Mouse (Mus musculus) cerebellum, postnatal 14 days (tissue): ENCODE results near the gene Ak8.

Experiments
- DNase-seq, 2 experiments: peaks; one replicate each; pipeline ENCODE4 v3.0.0; 2021; ENCODE audit warnings: mixed read lengths in 2 of 2

Gene Ak8

DNA sequence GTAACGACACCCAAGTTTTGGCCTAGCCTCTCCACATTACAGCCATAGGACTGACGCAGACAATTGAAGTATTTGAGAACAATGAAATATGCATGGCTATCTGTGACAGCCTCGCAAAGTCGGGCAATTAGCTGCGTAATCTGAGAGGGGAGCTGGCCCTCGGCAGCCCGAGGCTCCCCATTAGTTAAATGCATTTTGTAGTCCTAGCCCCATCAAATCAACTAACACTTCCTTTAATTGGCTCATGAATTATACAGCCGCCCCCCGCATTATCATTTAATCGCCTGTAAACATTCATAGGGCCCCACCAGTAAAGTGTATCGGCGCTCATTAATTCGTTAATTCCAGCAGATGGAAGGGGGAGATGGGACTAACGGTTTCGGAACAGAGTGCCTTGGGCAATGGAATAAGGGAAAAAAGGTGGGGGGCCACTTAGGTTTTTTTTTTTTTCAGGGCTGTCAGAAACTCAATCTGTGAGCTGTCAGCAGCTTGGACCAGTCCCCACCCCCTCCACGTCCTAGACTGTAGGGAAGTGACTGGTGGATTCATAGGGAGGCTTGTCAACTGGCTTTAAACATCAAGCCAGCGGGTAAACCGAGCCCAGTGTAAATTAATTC lies 97.6 kb downstream of the Ak8 start:
- no peak for DNase-seq

DNA sequence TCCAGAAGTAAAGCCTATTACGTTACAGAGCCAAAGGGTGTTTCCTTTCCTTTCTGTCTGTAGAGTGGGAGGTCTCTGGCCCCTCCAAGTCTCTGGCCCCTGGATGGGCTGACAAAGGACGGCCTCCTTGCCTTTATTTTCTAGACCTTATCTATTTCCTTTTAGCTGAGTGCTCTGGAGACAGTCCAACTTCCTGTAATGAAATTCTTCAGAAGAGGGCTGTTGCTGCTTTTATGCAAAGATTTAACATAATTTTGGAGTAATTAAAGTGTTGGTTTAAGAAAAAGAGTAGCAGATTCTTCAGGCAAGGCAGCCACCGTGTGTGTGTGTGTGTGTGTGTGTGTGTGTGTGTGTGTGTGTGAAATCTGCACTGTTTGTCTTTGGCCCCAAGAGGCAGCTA lies 98.4 kb downstream of the Ak8 start:
- DNase-seq = no peak

DNA sequence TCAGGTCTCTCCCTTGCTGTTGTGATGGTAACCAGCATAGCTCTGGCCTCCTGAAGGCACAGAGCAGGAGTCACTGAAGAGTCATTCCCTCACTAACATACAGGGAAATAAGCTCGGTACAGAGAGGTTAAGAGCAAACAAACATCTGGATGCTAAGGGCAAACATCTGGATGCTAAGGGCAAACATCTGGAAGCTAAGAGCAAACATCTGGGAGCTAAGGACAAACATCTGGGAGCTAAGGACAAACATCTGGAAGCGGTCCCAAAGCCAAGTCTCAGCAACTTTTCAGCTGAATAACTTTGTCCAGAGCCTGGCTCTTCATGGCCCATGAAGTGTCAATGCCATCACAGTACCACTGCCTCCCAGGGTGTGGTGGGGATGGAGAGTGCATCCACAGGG lies 99.6 kb downstream of the Ak8 start:
- DNase-seq = no peak

DNA sequence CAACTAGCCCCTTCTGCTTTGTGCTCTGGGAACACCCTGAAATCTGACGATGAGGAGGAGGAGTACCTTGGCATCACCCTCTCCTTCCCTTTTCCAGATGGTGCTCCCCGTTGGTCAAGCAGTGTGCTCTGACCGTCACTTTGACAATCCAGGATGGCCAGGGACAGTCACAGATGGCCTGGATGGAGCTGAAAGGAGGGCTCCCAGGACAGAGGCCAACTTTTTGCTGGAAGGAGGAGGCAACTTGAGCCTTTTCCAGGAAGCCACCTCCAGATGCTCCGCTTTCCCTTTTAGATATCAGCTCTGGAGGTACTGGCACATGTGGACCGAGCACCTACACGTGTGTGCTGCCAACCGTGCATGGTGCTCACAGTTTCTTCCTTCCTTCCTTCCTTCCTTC lies 103.4 kb downstream of the Ak8 start:
- peak; percentile 61 to 71 for DNase-seq

DNA sequence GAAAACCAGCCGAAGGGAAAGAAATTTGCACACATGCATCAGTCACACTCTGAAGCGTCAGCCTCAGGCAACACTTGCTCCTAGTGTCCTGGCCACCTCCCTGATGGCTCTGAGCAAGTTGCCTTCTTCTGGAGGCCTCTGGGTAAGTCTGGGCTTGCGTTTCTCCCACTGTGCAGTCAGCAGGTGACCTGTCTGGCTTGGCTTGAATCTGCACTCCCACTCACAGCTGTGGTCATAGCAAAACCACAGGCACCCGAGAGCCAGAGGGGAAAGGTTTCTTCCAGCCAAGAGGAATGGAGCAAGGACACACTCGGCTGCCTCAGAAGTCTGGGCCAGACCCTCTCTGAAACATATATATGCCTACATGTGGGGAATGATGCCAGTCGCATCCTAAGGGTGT lies 108.9 kb downstream of the Ak8 start:
- no peak for DNase-seq

DNA sequence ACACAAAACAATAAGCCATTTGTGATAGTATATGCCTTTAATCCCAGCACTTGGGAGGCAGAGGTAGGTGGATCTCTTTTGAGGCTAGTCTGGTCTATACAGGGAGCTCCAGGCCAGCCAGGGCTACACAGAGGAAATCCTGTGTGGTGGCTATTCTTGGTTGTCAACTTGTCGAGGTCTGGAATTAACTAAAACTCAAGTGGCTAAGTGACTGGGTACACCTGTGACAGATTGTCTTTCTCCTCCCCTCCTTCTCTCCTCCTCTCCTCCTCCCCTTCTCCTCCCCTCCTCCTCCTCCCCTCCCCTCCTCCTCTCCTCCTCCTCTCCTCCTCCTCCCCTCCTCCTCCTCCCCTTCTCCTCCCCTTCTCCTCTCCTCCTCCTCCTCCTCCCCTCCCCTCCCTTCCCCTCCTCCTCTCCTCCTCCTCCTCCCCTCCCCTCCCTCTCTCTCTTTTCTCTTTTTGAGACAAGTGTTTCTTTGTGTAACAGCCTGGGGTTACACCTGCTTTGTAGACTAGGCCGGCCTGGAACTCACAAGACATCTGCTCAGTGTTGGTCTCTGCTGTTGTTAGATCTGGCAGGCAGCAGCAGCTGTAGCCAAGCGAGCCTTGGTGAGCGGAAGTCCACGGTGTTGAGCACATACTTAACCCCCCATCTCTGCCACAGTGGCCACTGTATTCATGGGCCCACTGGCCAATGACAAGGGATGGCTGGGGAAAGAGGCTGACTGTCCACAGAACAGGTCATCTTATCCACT lies 110.5 kb downstream of the Ak8 start:
- no peak for DNase-seq

DNA sequence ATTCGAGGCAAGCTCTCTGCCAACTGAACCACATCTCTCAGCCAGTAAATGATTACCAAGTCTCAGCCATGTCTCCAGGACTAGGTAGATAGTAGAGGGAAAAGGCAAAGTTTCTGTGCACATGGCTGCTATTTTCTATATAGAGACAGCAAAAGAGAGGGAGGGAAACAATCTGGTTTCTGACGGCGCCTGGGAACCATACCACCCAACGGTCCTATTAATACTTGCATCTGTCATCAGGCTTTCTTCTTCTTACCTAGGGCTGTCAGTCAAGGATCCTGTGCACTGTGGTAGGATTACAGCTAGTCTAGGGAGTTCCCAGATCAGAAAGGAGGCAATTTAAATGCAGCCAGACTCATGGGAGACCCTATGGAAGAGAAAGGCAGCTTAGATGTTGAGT lies 118.9 kb downstream of the Ak8 start:
- DNase-seq = no peak

DNA sequence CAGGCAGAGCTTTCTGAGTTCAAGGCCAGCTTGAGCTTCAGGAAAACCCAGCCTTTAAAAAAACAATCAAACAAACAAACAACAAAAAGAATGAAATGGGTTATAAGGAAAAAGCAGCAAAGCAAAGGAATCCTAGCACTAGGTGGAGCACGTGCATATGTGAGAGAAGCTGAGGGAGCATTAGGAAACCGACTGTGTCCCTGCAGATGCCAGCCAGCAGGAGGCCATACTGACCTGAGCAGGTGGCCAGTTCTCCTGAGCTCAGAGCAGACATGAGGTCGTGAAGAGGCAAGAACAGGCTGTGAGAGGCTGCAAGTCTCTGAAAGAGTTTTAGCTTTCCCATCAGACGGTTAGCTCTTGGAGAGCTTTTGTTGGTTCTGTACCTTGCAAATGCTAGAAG lies 129.3 kb downstream of the Ak8 start:
- DNase-seq = no peak

DNA sequence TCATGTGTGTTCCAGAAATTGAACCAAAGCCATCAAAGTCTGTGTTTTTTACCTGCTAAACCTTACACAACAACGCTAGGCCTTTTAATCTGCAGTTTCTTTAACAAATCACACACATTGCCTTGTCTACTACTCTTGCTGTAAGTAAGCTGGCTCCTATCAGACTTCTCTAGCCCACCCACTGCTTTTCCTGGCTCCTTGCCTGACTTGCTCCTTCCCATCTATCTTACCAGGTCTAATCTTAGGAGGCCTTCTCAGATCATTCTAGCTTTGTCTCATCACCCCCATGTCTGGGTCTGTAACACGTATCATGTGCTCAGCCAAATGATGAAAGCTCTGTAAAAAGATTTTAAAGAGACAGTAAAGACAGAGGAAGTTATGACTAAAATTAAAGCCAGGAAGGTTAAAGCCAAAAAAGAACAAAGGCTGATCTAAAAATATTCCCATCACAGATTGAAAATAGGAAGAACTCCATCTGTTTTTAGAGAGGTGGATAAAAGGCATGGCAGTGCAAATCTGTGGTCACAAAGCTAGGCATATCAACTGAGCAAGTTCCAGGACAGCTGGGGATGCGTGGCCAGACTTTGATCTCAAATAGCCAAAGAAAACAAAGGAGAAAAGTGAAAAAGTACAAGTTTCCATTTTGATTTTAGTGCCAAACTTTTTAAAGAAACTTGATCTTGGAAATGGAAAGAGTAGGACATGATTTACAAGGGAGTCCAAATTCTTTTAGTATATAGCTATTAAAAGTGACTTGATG lies 136.4 kb downstream of the Ak8 start:
- DNase-seq = peak; percentile 68 to 73

DNA sequence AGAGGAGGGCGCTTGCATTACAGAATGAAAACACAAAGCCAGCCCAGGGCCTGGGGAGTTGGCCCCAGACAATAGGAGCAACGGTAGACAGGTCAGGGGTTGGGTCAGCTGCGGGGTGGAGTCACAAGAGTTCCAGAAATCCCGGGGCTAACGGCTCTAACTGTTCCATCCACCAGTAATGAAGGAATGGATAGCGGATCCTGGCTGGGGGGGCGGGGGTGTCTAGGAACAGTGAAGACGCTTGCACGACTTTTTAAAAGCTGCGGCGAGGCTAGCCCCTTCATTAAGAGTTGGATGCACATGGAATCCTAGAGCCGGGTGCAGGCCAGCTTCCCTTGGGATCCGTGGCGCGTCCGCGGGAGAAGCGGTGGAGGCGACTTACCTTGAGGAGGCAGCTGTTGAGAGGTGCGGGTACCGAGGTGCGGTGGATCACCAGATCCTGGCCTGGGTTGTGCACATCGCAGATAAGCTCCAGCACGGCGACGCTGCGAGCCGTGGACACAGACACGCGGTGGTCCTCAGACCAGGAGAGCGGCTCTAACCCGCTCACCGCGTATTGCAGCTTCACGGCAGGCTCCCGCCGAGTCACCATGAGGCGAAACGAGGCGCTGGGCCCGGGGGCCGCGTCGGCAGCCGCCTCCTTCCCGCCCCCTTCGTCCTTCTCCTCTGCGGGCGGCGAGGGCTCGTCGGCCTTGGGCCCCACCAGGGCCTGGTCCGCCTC lies 139.7 kb downstream of the Ak8 start:
- no peak for DNase-seq

DNA sequence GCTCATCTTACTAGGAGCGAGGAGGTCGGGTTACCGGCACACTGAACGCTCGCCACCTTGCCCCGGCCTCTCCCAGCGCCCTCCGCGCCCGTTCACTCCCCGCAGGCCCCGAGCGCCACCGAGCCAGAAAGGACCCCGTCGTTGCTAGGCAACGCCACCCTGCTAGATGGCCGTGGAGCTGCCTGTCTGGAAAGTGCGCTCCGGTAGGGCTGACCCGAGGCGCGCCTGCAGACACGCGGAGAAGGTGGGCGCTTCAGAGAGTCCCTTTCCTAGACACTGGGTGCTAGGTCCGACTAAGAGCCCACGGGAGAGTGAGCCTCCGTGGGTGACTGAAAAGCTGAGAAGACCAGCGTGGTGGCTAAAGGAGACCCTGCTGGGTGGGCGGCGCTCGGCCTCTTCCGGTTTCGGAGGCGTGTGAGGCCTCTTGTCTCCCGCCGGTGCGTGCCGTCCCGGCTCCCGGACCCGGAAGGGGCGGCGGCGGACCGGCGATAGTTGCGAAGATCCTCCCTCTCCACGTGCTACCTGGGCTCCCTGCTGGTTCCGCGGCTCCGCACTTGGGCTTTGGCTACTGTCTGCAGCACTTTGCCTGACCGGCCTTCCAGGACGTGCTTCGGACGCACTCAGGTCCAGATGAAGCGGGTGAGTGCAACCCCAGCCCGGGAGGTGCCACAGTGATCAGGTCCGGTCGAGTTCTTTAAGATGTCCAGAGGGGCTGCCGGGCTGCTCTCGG lies 140.4 kb downstream of the Ak8 start, which contains the start of the genes Gtf3c4 and Ddx31:
Gtf3c4 (minus strand) TSS at position 139 of the 730 bp plus-strand sequence.
Ddx31 (plus strand) TSS at position 185 of the 730 bp plus-strand sequence.
- DNase-seq = peak; percentile 96 to 97

DNA sequence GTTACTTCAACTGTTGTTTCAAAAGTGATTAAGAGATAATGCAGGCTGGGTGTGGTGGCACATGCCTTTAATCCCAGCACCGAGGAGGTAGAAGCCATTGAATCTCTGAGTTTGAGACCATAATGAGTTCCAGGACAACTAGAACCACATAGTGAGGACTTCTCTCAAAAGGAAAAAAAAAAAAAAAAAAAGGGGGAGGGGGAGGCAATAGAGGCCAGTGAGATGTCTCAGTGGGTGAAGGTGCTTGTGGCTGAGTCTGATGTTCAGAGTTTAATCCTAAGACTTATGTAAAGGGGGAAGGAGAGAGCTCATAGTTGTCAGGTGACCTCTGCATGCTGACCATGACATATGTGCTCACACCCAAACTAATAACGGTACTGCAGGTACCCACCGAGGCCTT lies 142.1 kb downstream of the Ak8 start:
- no peak for DNase-seq

DNA sequence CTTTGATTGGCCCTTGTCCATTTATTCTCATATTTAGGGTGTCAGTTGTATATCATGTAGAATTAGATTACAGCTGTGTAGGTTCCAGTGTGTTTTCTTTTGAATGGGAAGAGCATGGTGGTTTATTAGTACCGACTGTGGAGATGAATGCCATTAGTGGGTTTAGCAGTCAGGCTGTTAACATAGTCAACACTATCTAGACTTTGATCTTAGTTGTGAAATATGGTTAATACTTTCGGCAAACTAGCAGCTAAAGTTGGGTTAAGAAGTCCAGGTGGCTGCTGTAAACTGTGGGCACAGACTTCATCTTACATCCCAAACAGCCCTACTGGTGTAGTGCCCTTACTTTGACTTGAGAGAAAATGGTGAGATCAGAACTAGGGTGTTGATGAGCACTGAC lies 148.9 kb downstream of the Ak8 start:
- DNase-seq = no peak

DNA sequence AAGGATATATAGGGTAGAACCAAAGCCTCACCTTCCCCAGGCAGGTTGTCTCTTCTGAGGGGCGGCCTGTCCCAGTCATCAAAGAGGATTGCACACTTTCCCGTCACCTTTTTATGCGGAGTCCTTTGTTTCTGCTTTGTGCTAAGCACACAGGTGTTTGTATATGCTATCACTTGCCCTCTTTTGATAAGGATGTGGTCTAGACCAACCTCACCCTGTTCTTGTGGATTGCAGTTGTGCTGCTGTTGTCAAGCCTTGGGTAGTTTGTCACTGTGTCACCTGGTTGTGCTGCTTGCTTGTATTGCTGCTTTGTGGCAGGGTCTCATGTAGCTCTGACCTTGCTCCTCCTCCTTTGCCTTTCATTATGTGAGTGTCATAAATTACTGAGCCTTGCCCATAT lies 152.6 kb downstream of the Ak8 start:
- no peak for DNase-seq

DNA sequence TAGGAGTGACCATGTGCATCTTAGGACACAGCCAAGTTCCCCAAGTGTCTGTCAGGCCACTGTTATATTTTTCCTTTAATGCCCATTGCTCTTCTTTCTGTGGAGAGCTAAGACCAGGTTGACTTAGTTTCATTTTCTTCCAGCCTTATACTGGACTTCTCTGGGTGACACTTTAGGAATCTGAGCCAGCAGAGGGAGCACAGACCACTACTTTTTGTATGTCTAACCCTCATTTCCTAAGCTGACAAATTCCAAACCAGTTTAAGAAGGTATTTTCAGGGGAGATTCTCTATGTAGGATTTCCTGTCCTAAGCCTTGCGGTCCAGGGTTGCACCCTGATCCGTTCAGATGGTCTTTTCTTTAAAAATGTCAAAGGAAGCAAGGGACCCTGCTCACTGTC lies 155.8 kb downstream of the Ak8 start:
- DNase-seq = peak; percentile 54 to 59

DNA sequence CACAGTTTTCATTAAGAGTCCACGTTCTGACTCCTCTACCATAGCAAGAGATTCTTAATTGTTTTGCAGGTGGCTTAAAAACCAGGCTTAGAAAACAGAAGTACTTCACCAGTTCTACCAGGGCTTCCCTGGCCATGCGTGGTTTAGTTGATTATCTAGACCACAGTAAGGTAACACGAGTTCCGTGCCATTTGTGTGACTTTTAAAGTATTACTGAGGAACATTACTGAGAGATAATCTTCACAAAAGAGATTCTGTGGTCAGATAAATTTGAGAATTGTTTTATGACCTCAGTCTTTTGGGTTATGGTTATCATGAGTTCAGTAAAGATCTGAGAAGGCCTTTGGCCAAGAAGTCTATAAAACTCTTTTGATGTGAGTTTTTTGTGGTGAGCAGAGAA lies 159.3 kb downstream of the Ak8 start:
- no peak for DNase-seq

DNA sequence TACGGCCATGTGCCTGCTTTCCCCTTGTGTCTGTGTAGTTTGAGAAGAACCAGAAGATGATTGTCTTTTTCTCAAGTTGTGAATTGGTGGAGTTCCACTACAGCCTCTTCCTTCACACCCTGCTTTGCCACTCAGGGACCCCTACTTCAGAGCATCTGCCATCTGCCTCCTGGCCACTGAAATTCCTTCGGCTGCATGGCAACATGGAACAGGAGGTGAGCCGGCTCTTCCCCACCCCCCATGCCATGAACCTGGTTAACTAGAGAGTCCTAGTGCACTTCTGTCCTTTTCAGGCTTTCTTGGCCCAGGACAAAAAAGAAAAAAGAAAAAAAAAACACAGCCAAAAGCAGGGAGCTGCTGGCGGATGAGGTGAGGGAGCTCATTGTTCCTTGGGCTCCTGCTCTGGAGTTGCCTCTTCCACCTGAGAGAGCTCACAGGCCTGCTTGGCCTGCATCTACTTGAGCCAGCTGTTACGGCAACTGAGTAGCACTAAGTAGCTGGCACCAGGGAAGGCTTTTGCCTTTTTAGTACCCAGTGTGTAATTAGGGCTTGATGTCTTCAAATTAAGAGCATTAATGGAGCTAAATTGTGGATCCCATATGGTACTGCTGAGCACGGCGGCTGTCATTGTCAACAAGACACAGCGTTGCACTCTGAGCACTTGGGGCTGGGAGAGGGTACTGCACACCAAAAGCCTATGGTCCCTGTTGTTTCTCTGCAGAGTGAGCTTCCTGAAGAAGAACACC lies 160.9 kb downstream of the Ak8 start:
- peak; percentile 50 to 63 for DNase-seq
